Mouse (Mus musculus) adrenal gland, postnatal 4 days (tissue): ENCODE data around the gene Metrn. TPM values are rescaled to one million over a fixed set of nuclear protein-coding genes. Genes with fewer than 3 reads are reported as not detected.

ENCODE experiments used
- DNase-seq, 2 experiments: peaks; one replicate each; pipeline ENCODE4 v3.0.0; 2021 to 2022; ENCODE audit warnings: low spot score in 2 of 2, mixed read lengths in 2 of 2
- long read RNA-seq, 2 experiments: library from polyadenylated mRNA; stranded (forward); transcript quantifications; one replicate each; pipeline ENCODE4 v2.0.0; 2021
- total RNA-seq, 2 experiments: library from RNA; stranded (reverse); gene quantifications; 2 replicates each; pipeline ENCODE4 v1.2.3; 2021

The Metrn gene
- total RNA-seq = 10 to 100 TPM; 71.1 to 74.5 TPM
- long read RNA-seq, experiment 1, transcript Metrn-202 (4 exons, 2,751 nt) = major isoform, 7 of 9 reads
- long read RNA-seq, experiment 1, partial matches to known transcripts = 0 of 9 reads
- long read RNA-seq, experiment 1, other reads (novel, unspliced or antisense) = 1 of 9 reads
- long read RNA-seq, experiment 2, transcript Metrn-202 (4 exons, 2,751 nt) = major isoform, 28 of 43 reads
- long read RNA-seq, experiment 2, partial matches to known transcripts = 2 of 43 reads
- long read RNA-seq, experiment 2, other reads (novel, unspliced or antisense) = 7 of 43 reads

DNA sequence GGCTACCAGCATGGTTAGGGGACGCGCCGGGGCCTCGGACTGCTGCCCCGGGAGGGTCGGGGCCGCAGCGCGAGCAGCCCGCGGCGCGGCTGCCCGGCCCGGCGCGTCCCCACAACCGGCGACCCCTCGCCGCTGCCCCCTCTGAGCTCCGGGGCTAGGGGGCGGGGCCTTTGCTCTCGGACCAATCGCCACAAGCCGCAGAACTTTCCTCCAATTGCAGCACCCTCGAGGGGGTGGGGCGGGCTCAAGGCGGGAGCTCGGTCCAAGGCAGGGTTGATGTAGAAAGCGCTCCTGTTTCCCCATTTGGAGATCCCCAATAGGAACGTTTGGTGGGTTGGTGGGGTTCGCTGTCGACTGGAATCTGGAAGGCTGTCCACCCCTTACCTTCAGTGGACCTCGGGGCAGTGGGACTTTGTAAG, at the start of gene Metrn:
Metrn (minus strand) TSS at position 186 of the 419 bp plus-strand sequence.
- peak; percentile 73 to 80 for DNase-seq

DNA sequence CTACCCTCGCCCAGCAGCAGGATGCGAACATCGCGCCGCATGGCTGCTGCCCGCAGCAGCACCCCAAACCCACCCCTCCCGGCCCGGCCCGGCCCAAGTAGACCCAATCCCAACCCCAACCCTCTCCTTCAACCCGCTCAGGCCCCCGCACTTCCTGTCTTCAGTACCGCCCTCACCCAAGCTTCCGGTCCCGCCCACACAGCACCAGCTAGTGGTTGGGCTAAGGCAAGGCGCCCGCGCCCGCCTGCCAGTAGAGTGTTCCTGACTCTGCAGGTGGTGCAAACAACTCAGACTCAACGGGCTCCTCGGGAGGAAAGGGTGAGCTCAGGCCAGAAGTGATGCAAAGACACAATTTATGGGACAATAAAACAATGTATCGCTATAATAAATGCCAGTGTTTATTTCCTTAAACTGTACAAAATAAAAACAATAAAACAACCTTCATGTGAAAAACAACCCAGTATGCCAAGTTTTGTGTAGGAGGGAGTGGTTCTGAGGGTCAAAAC, 47.5 kb upstream of the Metrn start, which contains the start of gene Rhot2:
Rhot2 (minus strand) TSS at position 456 of the 506 bp plus-strand sequence.
- peak; percentile 74 to 89 for DNase-seq

GRCm38 (mm10) chr17:25843636-25844395, 46.9 kb upstream of the Metrn start:
- DNase-seq = no peak

GRCm38 (mm10) chr17:25843122-25843521, 46.2 kb upstream of the Metrn start:
- DNase-seq = no peak

- no peak for DNase-seq
Measured at GRCm38 (mm10) chr17:25842509-25842908, 45.6 kb upstream of the Metrn start.

DNA sequence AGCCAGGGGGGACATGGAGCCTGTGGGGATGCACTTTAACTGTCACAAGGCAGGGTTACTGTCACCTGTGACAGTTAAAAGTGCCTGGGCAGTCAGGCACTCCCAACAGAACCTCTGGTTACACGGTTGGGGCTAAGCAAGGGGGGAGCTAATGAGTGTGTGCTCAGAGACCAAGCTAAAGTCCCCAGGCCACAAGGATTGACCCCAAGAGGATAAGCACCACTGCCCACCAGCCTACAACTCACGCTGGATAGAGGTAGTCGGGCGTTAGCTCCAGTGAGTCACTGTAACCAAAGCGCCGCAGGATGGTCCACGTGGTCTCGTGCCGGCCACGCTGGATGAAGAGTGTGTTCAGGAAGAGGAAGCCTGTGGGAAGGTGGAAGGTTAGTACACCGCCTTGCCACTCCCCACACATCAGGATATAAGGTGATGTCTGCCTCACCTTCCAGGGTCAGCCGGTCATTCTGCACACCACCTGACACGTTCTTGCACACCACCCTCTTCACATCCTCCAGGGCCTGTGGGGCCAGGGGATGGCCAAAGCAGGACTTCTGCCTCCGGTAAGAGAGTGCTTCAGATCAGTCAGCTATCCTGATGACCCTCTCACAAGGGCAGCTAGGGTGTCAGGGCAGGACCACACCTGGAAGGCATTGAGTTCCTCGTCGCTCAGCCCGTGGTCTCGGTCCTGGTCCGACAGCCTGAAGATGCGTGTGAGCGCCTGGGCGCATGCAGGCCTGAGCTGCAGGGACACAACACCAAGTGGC, 44.4 kb upstream of the Metrn start, which contains the start of gene Gm20683:
Gm20683 (minus strand) TSS at position 647 of the 764 bp plus-strand sequence.
- DNase-seq = no peak

- no peak for DNase-seq
Measured at GRCm38 (mm10) chr17:25840519-25840918, 43.6 kb upstream of the Metrn start.

- DNase-seq = no peak
Measured at GRCm38 (mm10) chr17:25839455-25840235, 42.7 kb upstream of the Metrn start.

DNA sequence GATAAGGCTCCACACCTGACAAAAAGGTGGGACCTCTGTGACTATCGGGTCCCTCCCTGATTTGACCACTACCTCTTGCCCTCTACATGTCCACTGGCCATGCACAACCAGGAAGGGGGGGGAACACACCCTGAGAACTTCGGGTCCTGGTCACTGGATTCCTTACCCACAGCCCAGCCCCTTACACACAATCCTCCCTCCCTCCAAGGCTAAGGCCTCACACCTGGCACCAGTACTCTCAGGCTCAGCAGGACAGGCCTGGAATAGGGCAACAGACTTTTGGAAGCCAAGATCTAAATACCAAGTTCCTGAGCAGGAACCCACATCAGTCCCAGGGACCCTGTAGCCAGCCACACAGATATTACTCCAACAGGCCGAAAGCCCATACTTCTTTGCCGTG, 42.0 kb upstream of the Metrn start:
- DNase-seq = no peak

DNA sequence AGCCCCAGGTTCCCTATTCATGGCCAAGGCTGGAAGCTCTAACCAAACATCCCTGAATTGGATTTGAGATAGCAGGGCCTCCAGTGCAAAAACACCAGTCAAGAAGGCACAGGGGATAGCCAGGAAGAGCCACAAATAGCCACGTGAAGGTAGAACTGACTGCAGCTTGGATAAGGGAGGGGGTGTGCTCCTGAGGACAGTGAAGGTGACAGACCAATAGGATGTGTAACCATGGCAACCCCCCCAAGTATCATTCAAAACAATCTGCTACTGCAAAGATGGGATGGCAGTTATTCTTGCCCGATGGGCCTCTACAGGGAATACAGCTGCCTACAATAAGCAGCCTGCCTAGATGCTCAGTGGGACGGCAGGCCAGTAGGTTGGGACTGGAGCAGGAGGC, 40.6 kb upstream of the Metrn start:
- DNase-seq = no peak

- peak; percentile 54 to 65 for DNase-seq
Measured at GRCm38 (mm10) chr17:25837076-25837410, 40.1 kb upstream of the Metrn start, which contains the start of gene Rhbdl1. Gene Rhbdl1 (minus strand): TSS chr17:25837295.

GRCm38 (mm10) chr17:25836397-25837075, 39.6 kb upstream of the Metrn start:
- no peak for DNase-seq

DNA sequence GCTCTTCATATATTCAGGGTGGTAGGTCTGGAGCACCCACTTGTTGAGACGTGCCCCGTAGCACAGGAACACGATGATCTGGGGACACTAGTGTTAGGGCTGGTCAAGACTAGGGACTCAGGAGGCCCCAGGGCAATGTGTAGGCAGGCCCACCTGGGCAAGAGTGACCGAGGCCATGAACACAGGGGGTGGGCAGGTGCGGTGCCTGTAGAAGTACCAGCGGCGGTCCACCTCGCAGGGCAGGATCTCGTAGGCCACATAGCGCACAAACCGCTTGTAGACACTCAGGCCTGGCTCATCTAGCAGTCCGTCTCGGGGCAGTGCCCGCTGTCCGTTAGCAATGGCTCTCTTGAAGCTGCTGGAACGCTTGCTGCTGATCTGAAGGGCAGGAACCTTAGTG, 38.9 kb upstream of the Metrn start:
- no peak for DNase-seq

- DNase-seq = no peak
Measured at GRCm38 (mm10) chr17:25835301-25835700, 38.4 kb upstream of the Metrn start.

- DNase-seq = no peak
Measured at GRCm38 (mm10) chr17:25834595-25835222, 37.8 kb upstream of the Metrn start.

DNA sequence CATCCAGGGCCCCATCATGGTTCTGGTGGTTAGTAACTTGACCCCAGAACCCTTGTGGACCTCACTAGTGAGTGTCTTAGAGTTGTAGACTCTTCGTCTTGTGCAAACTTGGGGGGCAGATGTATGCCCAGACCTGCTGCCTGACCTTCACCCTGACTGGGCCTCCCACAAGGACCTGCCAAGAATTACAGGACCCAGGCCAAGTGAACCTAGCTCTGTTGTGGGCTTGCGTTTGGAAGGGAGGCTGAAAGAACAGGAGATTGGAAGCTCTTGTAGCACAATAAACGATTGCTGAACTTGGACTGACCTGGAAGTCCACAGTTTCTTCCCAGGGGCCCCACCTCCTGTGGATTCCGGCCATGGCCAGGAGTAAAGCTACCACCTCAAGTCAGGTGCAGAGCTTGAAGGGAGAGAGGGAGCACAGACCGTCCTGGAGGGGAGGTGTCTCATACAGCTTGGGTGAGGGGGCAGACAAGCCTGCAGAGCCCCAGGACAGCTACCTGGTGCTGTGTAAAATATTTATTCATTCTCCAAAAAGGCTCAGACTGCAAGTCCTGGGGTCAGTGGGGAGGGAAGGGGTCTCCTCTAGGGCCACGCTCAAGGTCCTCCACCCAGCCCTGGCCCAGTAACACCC, 37.1 kb upstream of the Metrn start:
- DNase-seq = no peak

DNA sequence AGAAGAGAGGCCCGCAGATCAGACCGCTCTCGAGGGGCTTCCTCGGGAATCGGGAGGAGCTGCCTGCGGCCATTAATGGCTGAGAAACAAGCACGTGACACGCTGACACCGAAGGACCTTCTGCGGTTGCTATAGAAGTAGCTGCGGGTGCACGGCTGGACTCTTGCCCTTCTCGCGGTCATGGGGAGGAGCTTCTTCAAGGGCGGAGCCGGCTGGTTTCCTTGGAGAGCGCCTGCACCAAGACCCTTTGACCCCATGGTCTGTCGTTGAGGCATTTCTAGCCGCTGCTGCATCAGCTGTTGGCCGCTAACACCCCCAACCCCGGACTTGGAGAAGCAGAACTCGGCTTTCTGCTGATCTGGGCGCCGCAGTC, 36.3 kb upstream of the Metrn start, which contains the start of gene Stub1:
Stub1 (minus strand) TSS at position 114 of the 373 bp plus-strand sequence.
- DNase-seq = peak in 1 of 2 experiments; percentile 62

GRCm38 (mm10) chr17:25832436-25833290, 35.7 kb upstream of the Metrn start:
- peak; percentile 97 to 99 for DNase-seq
